Comparison of ENCODE assay signal across 23 mouse cellular contexts in genomic region chr10:13770720-13771119, GRCm38 (mm10).
DNase-seq lines count a peak whose midpoint lies in the region; ATAC-seq lines count a peak whose summit lies in the region.
"Had no signal": no experiment of that assay in that cellular context is flagged by ENCODE, and none has a peak within 500 bp of the region (broad histone marks: within the 10 kb centered on the region; RNA-seq: fewer than 3 reads in every experiment).

No protein-coding gene starts in this region.

- 91% methylated on average over 1 of the region's 1 CpGs for WGBS in hindbrain, embryonic 10.5 days

- no peaks in the 10 kb centered on the region for H3K9me3 ChIP-seq in hindbrain, embryonic 10.5 days
- H3K9me3 ChIP-seq: embryonic facial prominence, embryonic 13.5 days; forebrain, embryonic 15.5 days; heart, embryonic 12.5 days; limb, embryonic 12.5 days; liver, embryonic 12.5 days; midbrain, embryonic 13.5 days had no signal

- no peak for DNase-seq in cerebellum, postnatal 4 days (ENCODE audit: low spot score in 2 of 2)
- peak; percentile 75 for DNase-seq in Muller cell, postnatal 12 days (ENCODE audit: inconsistent ontology term)
- DNase-seq in cerebellum, adult 18-20 months, result peak; percentile 34 to 36
- peak; percentile 49 to 61 for DNase-seq in cerebellum, postnatal 14 days
- DNase-seq in hindbrain, embryonic 10.5 days (ENCODE audit: low spot score), result no peak
- no peak for DNase-seq in adrenal gland, postnatal 14 days
- DNase-seq: adrenal gland, adult 8-10 months; kidney, postnatal 36 days; layer of hippocampus, postnatal 36 days; lung, adult 2 months; lung, postnatal 14 days; thymus, adult 18-20 months; thymus, postnatal 36 days had no signal

- H3K36me3 ChIP-seq in hindbrain, embryonic 10.5 days, result peaks cover 7% of the 10 kb centered on the region; the same call in 1 of the 2 replicates
- H3K36me3 ChIP-seq: embryonic facial prominence, embryonic 13.5 days; forebrain, embryonic 15.5 days; heart, embryonic 12.5 days; limb, embryonic 12.5 days; liver, embryonic 12.5 days; midbrain, embryonic 13.5 days had no signal

- H3K4me1 ChIP-seq in hindbrain, embryonic 10.5 days (replicated peaks), result no peaks in the 10 kb centered on the region
- H3K4me1 ChIP-seq: forebrain, embryonic 15.5 days; limb, embryonic 12.5 days; liver, embryonic 12.5 days; megakaryocyte, embryonic 14.5 days; midbrain, embryonic 13.5 days had no signal

- ATAC-seq in cerebellum, adult (ENCODE audit: insufficient number of reproducible peaks, low FRiP score, low TSS enrichment), result peak; percentile 21; the same call in 1 of the 2 replicates
- ATAC-seq: forebrain, embryonic 15.5 days; hindbrain, postnatal 0 days; intestine, embryonic 16.5 days; liver, embryonic 12.5 days; midbrain, embryonic 13.5 days had no signal

- H3K27ac ChIP-seq in hindbrain, embryonic 10.5 days, result no peak overlapping the region
- H3K27ac ChIP-seq: embryonic facial prominence, embryonic 13.5 days; forebrain, embryonic 15.5 days; hindbrain, postnatal 0 days; limb, embryonic 12.5 days; liver, embryonic 12.5 days; midbrain, embryonic 13.5 days had no signal

- no peak overlapping the region for H3K4me3 ChIP-seq in hindbrain, embryonic 10.5 days
- H3K4me3 ChIP-seq: embryonic facial prominence, embryonic 13.5 days; forebrain, embryonic 15.5 days; heart, embryonic 12.5 days; limb, embryonic 12.5 days; liver, embryonic 12.5 days; megakaryocyte, embryonic 14.5 days; midbrain, embryonic 13.5 days had no signal

- H3K27me3 ChIP-seq in hindbrain, embryonic 10.5 days (ENCODE audit: insufficient read depth, poor library complexity, severe bottlenecking), result no peaks in the 10 kb centered on the region
- H3K27me3 ChIP-seq: embryonic facial prominence, embryonic 13.5 days; forebrain, embryonic 15.5 days; heart, embryonic 12.5 days; limb, embryonic 12.5 days; liver, embryonic 12.5 days; megakaryocyte, embryonic 14.5 days; midbrain, embryonic 13.5 days had no signal

Comparison
In these comparisons a context has a peak if more than half of its experiments do, and no peak if none do; other contexts are left out.
1. DNase-seq: peak in Muller cell, postnatal 12 days (single experiment), cerebellum, adult 18-20 months (2 of 2) and cerebellum, postnatal 14 days (2 of 2); none in cerebellum, postnatal 4 days (0 of 2), hindbrain, embryonic 10.5 days (single experiment) and adrenal gland, postnatal 14 days (single experiment).